Mouse (Mus musculus): Measurements from ENCODE around the gene Gmppb. TPM values are rescaled to one million over a fixed set of nuclear protein-coding genes. Genes with fewer than 3 reads are reported as not detected.

The Gmppb gene
- polyA plus RNA-seq, 1 experiment from 2014 or later = 20.1 TPM

DNA sequence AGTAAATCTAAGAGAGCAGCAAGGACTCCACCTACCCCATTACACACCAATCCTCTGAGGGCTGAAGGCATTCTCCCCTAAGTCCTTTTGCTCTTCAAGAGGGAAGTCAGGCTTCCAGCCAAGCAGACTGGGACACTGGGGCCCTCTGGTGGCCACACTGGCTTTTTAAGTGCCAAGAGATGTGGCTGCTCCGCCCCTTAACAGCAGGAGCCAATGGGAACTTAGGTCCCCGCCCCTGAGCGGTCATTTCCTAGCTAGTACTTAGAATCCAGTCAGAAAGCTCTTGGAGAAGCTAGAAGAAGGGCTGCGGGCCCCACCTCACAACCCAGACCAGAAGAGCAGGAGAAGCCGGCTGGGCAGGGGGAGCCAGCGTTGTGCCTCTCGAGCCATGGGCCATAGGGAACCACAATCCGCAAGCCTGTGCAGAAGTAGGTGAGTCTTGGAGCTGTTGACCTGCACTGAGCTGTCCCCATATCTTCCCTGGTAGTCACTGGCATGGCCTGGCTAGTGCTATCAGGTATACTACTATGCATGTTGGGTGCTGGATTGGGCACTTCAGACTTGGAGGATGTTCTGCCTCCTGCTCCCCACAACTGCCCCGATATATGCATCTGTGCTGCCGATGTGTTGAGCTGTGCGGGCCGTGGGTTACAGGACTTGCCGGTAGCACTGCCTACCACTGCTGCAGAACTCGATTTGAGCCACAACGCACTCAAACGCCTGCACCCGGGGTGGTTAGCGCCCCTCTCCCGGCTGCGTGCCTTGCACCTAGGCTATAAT, 4.0 kb downstream of the Gmppb start, which contains the start of gene Amigo3:
Gene Amigo3 (plus strand): TSS at position 275 of the 780 bp plus-strand sequence.
- 59% methylated on average over 20 of the region's 20 CpGs for WGBS
- peak within 1 kb of the TSS; percentile 29; the same call in 1 of the 2 replicates for H3K9ac ChIP-seq
- H3K27ac ChIP-seq = peak within 1 kb of the TSS; percentile 23; the same call in 1 of the 2 replicates
- H3K27me3 ChIP-seq = no peaks in the 10 kb centered on the region
- peaks cover 65% of the 10 kb centered on the region for H3K36me3 ChIP-seq
- no peaks in the 10 kb centered on the region for H3K9me3 ChIP-seq
- H3K4me3 ChIP-seq = no peak within 1 kb of the TSS
- peak within 1 kb of the TSS; percentile 36 for H3K4me2 ChIP-seq
- peaks cover 33% of the 10 kb centered on the region for H3K4me1 ChIP-seq (replicated peaks)
- ATAC-seq (ENCODE audit: low FRiP score) = 0 out of 2 replicates have a peak, but pooled peaks have one; percentile 18

DNA sequence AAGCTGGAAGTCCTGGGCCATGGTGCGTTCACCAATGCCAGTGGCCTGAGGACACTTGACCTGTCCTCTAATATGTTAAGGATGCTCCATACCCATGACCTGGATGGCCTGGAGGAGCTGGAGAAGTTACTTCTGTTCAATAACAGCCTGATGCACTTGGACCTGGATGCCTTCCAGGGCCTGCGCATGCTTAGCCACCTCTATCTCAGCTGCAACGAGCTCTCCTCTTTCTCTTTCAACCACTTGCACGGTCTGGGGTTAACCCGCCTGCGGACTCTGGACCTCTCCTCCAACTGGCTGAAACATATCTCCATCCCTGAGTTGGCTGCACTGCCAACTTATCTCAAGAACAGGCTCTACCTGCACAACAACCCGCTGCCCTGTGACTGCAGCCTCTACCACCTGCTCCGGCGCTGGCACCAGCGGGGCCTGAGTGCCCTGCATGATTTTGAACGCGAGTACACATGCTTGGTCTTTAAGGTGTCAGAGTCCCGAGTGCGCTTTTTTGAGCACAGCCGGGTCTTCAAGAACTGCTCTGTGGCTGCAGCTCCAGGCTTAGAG, 4.7 kb downstream of the Gmppb start:
- Histone ChIP-seq H3K27me3 (no peaks in the 10 kb centered on the region), H3K27ac (no peak overlapping the region), H3K9me3 (no peaks in the 10 kb centered on the region), H3K4me3 (no peak overlapping the region), H3K9ac (0 out of 2 replicates have a peak overlapping the region, but pooled peaks have one; percentile 24), H3K4me1 (replicated peaks) (peaks cover 27% of the 10 kb centered on the region), H3K4me2 (no peak overlapping the region), H3K36me3 (peaks cover 72% of the 10 kb centered on the region)
- 93% methylated on average over 15 of the region's 15 CpGs for WGBS
- ATAC-seq (ENCODE audit: low FRiP score) = no peak

DNA sequence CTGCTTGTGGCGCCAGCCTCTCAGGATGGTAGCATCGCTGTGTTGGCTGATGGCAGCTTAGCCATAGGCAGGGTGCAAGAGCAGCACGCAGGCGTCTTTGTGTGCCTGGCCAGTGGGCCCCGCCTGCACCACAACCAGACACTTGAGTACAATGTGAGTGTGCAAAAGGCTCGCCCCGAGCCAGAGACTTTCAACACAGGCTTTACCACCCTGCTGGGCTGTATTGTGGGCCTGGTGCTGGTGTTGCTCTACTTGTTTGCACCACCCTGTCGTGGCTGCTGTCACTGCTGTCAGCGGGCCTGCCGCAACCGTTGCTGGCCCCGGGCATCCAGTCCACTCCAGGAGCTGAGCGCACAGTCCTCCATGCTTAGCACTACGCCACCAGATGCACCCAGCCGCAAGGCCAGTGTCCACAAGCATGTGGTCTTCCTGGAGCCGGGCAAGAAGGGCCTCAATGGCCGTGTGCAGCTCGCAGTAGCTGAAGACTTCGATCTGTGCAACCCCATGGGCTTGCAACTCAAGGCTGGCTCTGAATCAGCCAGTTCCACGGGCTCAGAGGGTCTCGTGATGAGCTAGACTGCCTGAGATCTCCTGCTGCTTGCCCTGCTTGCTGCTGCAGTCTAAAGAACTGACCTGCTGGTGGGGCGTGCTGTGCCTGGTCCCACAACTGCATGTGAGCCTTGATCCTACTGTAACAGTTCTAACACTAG, 5.4 kb downstream of the Gmppb start:
- no peak overlapping the region for H3K27ac ChIP-seq
- H3K9ac ChIP-seq = peak overlapping the region; percentile 24; the same call in 1 of the 2 replicates
- no peaks in the 10 kb centered on the region for H3K9me3 ChIP-seq
- no peak overlapping the region for H3K4me3 ChIP-seq
- no peak overlapping the region for H3K4me2 ChIP-seq
- H3K36me3 ChIP-seq = peaks cover 79% of the 10 kb centered on the region
- no peaks in the 10 kb centered on the region for H3K27me3 ChIP-seq
- 91% methylated on average over 22 of the region's 22 CpGs for WGBS
- no peak for ATAC-seq (ENCODE audit: low FRiP score)
- peaks cover 25% of the 10 kb centered on the region for H3K4me1 ChIP-seq (replicated peaks)

DNA sequence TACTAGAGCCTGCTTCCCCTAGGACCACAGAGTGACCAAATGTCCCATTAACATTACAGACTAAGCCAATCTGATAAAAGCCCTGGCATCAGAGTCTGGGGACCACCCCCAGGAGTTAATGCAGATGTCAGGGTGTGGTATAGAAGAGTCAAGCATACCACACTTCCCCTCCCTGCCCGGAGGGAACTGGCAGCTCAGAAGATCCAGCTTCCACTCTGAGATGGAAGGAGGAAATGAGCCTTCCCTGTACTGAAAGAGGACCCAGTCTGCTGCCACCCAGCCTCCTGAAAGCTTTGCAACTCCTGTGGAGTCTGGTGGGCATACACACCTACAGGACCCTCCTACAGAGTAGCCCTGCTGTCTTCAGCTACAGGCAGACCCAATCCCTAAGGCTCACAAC, 6.0 kb downstream of the Gmppb start:
- no peak for ATAC-seq (ENCODE audit: low FRiP score)
- H3K36me3 ChIP-seq = peaks cover 85% of the 10 kb centered on the region
- H3K4me1 ChIP-seq (replicated peaks) = peaks cover 20% of the 10 kb centered on the region
- no peak overlapping the region for H3K4me3 ChIP-seq
- H3K9me3 ChIP-seq = no peaks in the 10 kb centered on the region
- no peak overlapping the region for H3K9ac ChIP-seq
- no peak overlapping the region for H3K4me2 ChIP-seq
- no peak overlapping the region for H3K27ac ChIP-seq
- 76% methylated on average over 1 of the region's 1 CpGs for whole genome bisulfite sequencing
- H3K27me3 ChIP-seq = no peaks in the 10 kb centered on the region

DNA sequence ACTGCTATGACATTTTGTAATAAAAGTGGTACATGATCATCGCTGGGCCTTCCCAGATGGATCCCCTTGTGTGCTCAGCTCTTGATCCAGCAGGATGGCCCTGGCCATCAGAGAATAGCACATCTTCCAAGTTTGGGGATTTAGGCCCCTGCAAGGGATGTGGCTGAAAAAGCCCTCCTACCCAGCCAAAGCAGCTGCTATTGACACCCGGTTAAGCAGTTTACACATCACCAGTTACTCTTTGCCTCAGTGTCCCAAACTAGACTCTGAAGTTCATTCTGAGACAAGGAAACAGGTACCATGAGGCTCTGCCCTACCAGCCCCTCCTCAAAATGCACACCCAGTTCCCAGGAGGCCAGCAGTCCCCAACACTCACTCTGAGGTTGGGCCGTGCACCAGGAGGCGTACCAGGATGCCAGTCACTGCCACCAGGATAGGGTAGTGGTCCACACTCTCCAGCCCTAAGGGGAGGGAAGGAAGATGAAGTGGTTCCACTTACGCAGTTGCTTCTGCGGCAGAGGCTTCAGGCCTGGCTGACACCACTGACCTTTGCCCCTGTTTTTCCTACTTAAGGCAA, 6.7 kb downstream of the Gmppb start:
- Histone ChIP-seq H3K27me3 (no peaks in the 10 kb centered on the region), H3K4me3 (no peak overlapping the region), H3K9ac (no peak overlapping the region), H3K27ac (no peak overlapping the region), H3K9me3 (no peaks in the 10 kb centered on the region), H3K36me3 (peaks cover 88% of the 10 kb centered on the region), H3K4me2 (no peak overlapping the region), H3K4me1 (replicated peaks) (peaks cover 13% of the 10 kb centered on the region)
- 89% methylated on average over 6 of the region's 6 CpGs for WGBS
- ATAC-seq (ENCODE audit: low FRiP score) = no peak

DNA sequence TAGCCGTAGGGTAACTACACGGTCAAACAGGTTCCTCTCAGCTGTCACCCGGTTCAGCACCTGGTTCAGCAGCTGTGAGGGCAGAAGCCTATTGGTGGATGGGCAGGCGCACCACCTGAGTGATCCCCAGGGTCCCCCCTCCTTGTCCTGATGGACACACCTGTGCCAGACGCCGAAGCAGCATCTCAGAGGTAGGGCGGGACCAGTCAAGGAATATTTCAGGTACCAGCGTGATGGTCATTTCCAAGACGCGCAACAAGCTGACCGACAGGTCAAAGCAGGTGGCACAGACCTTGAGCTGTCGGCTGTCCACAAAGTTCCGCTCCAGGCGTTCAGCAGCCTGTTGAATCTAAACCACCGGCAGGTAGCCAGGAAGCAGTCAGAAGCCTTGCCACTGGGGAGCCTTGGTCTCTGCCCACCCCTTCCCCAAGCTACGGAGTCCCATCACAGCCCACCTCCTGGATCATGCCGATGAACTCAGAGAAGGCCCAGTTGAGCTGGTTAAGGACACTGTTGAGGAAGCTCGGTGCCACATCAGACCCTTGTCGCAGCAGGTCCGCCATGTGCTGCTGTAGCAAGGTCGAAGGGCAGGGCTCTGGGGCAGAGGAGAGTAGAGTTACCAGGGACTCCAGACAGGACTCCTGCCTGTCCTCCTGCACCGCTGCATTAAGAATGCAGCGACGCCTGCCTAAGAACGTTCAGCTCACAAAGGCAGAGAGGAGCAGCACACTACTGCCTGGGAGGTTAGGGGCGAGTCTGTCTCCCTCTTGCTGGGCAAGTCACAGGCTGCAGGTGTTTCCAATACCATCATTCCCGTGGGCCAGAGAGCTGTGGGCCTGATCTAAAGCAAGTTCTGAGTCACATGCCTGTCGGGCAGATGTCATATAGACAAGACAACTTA, 7.6 kb downstream of the Gmppb start:
- ATAC-seq (ENCODE audit: low FRiP score) = no peak
- Histone ChIP-seq H3K27ac (no peak overlapping the region), H3K4me2 (no peak overlapping the region), H3K27me3 (no peaks in the 10 kb centered on the region), H3K4me1 (replicated peaks) (peaks cover 13% of the 10 kb centered on the region), H3K9ac (no peak overlapping the region), H3K4me3 (no peak overlapping the region), H3K9me3 (no peaks in the 10 kb centered on the region), H3K36me3 (peaks cover 88% of the 10 kb centered on the region)
- WGBS = 82% methylated on average over 28 of the region's 28 CpGs

DNA sequence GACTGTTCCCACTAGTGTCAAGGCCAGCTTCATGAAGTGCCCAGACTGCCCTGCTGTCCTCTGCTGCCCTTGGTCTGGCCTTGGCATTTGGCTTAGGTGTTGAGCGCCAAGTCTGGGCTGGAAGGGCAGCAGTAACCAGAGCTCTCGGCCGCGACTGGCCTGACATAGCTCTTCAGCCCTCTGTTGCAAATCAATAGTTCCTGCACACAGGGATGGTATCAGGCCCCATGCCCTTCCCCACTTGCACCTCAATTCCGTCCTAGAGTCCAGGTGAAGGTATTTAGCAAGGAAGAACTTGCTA, 8.2 kb downstream of the Gmppb start:
- Histone ChIP-seq H3K9me3 (no peaks in the 10 kb centered on the region), H3K27me3 (no peaks in the 10 kb centered on the region), H3K36me3 (peaks cover 88% of the 10 kb centered on the region), H3K4me3 (no peak overlapping the region), H3K27ac (no peak overlapping the region), H3K4me2 (no peak overlapping the region), H3K9ac (no peak overlapping the region), H3K4me1 (replicated peaks) (peaks cover 13% of the 10 kb centered on the region)
- WGBS = 92% methylated on average over 5 of the region's 5 CpGs
- ATAC-seq (ENCODE audit: low FRiP score) = no peak

DNA sequence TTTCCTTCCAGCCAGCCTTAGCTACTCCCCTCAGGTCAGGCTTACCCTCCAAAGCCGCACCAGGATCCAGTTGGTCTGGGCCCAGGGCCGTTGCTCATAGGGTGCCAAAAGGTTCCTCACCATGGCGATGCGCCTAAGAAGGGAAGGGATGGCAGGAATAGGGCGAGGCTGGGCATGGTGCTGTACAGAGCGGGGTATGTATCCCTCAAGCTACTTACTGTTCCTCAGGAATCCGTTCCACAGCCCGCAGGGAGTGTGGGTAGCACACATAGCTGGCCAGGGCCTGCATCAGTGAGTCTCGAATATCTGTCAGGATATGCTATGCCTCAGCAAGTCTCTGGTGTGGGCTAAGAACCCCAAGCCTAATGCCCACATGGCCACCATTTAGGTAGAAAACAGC, 9.2 kb downstream of the Gmppb start:
- Histone ChIP-seq H3K4me3 (no peak overlapping the region), H3K9me3 (no peaks in the 10 kb centered on the region), H3K27me3 (no peaks in the 10 kb centered on the region), H3K27ac (no peak overlapping the region), H3K4me1 (replicated peaks) (peaks cover 2% of the 10 kb centered on the region), H3K4me2 (no peak overlapping the region), H3K9ac (0 out of 2 replicates have a peak overlapping the region, but pooled peaks have one; percentile 35), H3K36me3 (peaks cover 99% of the 10 kb centered on the region)
- WGBS = 93% methylated on average over 9 of the region's 9 CpGs
- ATAC-seq (ENCODE audit: low FRiP score) = no peak

DNA sequence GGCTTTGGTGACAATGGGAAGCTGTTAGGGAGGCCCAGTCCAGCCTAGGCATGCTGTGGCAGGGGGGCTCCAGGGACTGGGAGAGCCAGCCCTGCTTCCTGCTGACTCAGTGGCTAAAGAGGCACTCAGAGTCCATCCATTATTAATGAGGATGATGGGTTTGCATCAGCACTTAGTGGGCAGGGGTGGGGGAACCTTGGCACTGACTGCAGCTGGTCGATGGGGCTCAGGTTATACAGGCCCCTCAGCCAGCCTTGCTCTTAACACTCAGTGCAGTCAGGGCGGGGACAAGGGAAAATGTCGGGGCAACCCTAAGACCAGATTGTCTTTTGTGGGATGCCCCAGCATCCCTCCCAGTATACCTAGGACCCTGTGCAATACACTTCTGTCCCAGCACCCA, 13.1 kb downstream of the Gmppb start:
- Histone ChIP-seq H3K27ac (no peak overlapping the region), H3K36me3 (peaks cover 84% of the 10 kb centered on the region)
- WGBS = 88% methylated on average over 3 of the region's 3 CpGs

DNA sequence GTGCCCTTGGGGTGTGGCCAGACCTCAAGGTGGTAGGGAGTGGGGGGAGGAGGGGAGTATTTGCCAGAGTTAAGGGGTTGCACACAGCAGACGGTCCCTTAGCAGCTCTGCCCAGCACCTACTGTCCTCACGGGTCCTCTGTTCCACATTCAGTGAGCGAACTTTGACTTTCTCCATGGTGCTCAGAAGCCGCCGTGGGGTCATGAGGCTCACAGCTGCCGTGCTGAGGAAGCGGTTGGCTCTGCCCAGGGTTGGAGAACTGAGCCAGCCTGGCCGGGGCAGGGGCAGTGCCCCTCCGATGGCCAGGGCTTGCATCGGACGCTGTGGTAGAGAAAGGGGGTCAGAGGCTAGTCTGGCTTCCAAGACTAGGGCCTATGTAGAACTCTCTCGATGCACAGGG, 14.3 kb downstream of the Gmppb start:
- no peaks in the 10 kb centered on the region for H3K27me3 ChIP-seq
- H3K9ac ChIP-seq = no peak overlapping the region
- H3K9me3 ChIP-seq = no peaks in the 10 kb centered on the region
- 90% methylated on average over 12 of the region's 12 CpGs for WGBS
- no peaks in the 10 kb centered on the region for H3K4me1 ChIP-seq (replicated peaks)
- no peak overlapping the region for H3K4me3 ChIP-seq
- H3K4me2 ChIP-seq = no peak overlapping the region
- no peak overlapping the region for H3K27ac ChIP-seq
- peaks cover 74% of the 10 kb centered on the region for H3K36me3 ChIP-seq
- no peak for ATAC-seq (ENCODE audit: low FRiP score)

More for the DNA sequence above, 13.1 kb downstream of the Gmppb start:
- Histone ChIP-seq H3K9me3 (no peaks in the 10 kb centered on the region), H3K4me1 (replicated peaks) (no peaks in the 10 kb centered on the region), H3K4me3 (no peak overlapping the region), H3K27me3 (no peaks in the 10 kb centered on the region), H3K4me2 (no peak overlapping the region), H3K9ac (peak overlapping the region; percentile 19; the same call in 1 of the 2 replicates)
- ATAC-seq (ENCODE audit: low FRiP score) = no peak

DNA sequence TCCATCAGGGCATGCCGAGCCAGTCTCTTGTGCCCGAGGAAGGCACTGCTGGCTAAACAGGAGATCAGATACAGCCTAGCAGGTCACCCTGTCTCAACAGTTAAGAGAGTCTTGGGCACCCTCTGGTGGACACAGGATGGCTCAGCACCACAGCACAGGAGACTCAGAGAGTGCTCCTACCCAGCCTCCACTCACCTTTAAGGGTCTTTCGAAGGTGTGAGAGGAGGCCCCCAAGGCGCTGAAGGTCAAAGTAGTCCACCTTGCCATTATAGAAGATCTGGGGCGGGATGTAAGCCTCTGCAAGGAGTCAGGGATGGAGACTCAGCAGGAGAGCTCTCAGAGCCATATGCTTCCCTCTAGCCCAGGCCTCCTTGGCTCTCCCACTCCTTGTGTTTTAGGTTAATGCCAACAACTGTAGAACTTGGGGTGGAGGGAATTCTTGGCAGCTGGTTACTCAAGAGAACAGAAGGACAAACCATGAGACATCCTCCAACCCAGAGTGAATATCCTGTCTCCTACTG, 16.5 kb downstream of the Gmppb start:
- ATAC-seq (ENCODE audit: low FRiP score) = 0 out of 2 replicates have a peak, but pooled peaks have one; percentile 37
- H3K4me3 ChIP-seq = no peak overlapping the region
- H3K27ac ChIP-seq = no peak overlapping the region
- H3K4me2 ChIP-seq = no peak overlapping the region
- peaks cover 74% of the 10 kb centered on the region for H3K36me3 ChIP-seq
- H3K27me3 ChIP-seq = no peaks in the 10 kb centered on the region
- H3K9me3 ChIP-seq = no peaks in the 10 kb centered on the region
- H3K4me1 ChIP-seq (replicated peaks) = no peaks in the 10 kb centered on the region
- no peak overlapping the region for H3K9ac ChIP-seq
- WGBS = 51% methylated on average over 5 of the region's 5 CpGs

Data from hindbrain, embryonic 13.5 days (tissue).